Mouse (Mus musculus): ENCODE measurements at regions not wholly inside any gene's neighbourhood (a gene's known extent, or its start where the extent isn't known, plus 50 kb on each side); places are given as distances from the start of the nearest gene placed in this dataset.

DNA sequence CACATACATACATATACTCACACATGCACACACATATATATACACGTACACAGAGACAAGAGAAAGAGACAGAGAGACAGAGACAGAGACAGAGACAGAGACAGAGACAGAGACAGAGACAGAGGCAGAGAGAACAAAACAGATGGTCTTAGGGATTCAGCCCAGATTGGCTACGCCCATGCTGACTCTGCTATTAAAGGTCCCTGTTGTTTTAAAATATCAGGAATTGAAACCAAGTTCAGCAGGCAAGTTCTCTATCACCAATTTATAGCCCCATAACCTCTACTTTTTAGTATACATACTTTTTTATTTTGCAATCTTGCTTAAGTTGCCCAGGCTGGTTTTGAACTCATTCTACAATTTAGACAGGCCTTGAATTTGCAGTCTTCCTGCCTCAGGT lies 115.9 kb downstream of the Zfp36l2 start:
- no peak overlapping the region for H3K27ac ChIP-seq (ENCODE audit: low read depth, low read length)
- H3K4me1 ChIP-seq (ENCODE audit: insufficient read depth): no peaks in the 10 kb centered on the region
- H3K27me3 ChIP-seq (ENCODE audit: insufficient read depth, low read length): no peaks in the 10 kb centered on the region
- WGBS: 90% methylated on average over 2 of the region's 2 CpGs
- 0 out of 2 replicates have a peak, but pooled peaks cover 4% of the 10 kb centered on the region for H3K9me3 ChIP-seq (ENCODE audit: low read length)
- no peak for ATAC-seq
- H3K9ac ChIP-seq: no peak overlapping the region
- no peaks in the 10 kb centered on the region for H3K36me3 ChIP-seq (ENCODE audit: insufficient read depth)
- H3K4me3 ChIP-seq (ENCODE audit: low read depth, low read length): no peak overlapping the region
- TF ChIP-seq CTCF (IDR thresholded peaks at IDR 0.05; ENCODE audit: low read depth): no peak
- DNase-seq: no peak
- H3K4me2 ChIP-seq (ENCODE audit: low read depth): no peak overlapping the region

DNA sequence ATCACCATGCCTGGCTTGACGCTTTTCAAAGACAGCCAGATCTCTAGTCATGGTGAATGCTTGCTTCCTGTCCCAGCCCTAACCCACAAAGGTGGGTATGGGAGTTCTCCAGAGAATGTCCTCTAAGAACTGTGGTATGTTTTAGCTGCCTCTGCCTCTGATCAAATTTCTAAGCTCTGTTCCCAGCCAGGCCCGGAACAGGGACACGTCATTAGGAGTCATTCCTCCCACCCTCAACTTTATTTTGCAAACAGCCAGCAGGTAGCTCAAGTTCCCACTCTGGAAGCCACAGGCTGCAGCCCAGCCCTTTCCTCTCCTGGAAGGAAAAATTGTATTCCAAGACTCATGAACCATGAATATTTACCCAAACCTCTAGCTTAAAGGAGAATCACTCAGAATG lies 117.2 kb downstream of the Zfp36l2 start:
- H3K4me2 ChIP-seq (ENCODE audit: low read depth): no peak overlapping the region
- no peak overlapping the region for H3K4me3 ChIP-seq (ENCODE audit: low read depth, low read length)
- no peak for ATAC-seq
- H3K4me1 ChIP-seq (ENCODE audit: insufficient read depth): no peaks in the 10 kb centered on the region
- H3K9ac ChIP-seq: no peak overlapping the region
- no peaks in the 10 kb centered on the region for H3K36me3 ChIP-seq (ENCODE audit: insufficient read depth)
- H3K27me3 ChIP-seq (ENCODE audit: insufficient read depth, low read length): no peaks in the 10 kb centered on the region
- no peak overlapping the region for H3K27ac ChIP-seq (ENCODE audit: low read depth, low read length)
- WGBS: 87% methylated on average over 3 of the region's 3 CpGs
- no peak for DNase-seq
- TF ChIP-seq CTCF (IDR thresholded peaks at IDR 0.05; ENCODE audit: low read depth): no peak
- 0 out of 2 replicates have a peak, but pooled peaks cover 5% of the 10 kb centered on the region for H3K9me3 ChIP-seq (ENCODE audit: low read length)

DNA sequence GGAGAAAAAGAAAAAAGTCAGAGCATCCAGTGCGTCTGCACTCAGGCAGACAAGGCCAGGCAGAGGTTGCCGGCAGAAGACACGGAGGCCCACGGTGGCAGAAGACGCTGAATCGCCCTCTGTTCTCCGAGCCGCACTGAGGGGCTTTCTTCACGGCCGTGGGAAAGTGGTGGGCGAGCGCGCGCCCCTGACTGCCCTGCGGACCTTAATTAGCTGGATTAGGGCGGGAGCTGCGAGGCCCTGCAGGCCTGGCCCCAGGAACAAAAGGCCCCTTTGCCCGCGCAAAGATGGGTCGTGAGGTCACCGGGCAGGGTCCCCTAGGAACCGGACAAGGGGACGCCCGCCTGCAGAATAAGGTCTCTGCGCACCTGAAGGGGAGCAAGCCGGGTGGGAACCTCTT lies 120.6 kb downstream of the Zfp36l2 start:
- DNase-seq: no peak
- TF ChIP-seq CTCF (IDR thresholded peaks at IDR 0.05; ENCODE audit: low read depth): no peak
- H3K4me3 ChIP-seq (ENCODE audit: low read depth, low read length): no peak overlapping the region
- H3K9me3 ChIP-seq (ENCODE audit: low read length): 0 out of 2 replicates have a peak, but pooled peaks cover 5% of the 10 kb centered on the region
- H3K36me3 ChIP-seq (ENCODE audit: insufficient read depth): no peaks in the 10 kb centered on the region
- H3K4me2 ChIP-seq (ENCODE audit: low read depth): no peak overlapping the region
- H3K4me1 ChIP-seq (ENCODE audit: insufficient read depth): no peaks in the 10 kb centered on the region
- WGBS: 18% methylated on average over 26 of the region's 26 CpGs
- no peaks in the 10 kb centered on the region for H3K27me3 ChIP-seq (ENCODE audit: insufficient read depth, low read length)
- no peak overlapping the region for H3K27ac ChIP-seq (ENCODE audit: low read depth, low read length)
- no peak overlapping the region for H3K9ac ChIP-seq
- peak; percentile 40; the same call in 1 of the 2 replicates for ATAC-seq

DNA sequence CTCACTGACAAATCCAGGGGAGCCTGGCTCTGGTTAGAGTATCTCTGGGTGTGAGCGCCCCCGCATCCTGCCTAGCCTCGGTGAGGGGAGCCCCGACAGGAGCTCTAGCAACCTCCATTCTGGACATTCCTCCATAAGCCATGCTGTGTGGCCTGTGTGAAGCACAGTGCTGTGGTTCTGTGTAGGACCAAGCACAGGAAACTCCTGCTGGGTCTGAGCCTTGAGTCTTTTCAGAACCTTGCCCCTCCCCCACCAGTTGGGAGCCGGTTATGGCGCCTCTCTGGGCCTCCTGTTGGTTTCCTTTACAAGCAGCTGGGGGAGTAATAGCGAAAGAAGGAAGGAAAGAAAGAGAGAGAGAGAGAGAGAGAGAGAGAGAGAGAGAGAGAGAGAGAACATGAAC lies 124.0 kb downstream of the Zfp36l2 start:
- no peak for DNase-seq
- 0 out of 2 replicates have a peak, but pooled peaks cover 5% of the 10 kb centered on the region for H3K9me3 ChIP-seq (ENCODE audit: low read length)
- no peak overlapping the region for H3K27ac ChIP-seq (ENCODE audit: low read depth, low read length)
- WGBS: 53% methylated on average over 7 of the region's 7 CpGs
- no peak for ATAC-seq
- no peak for TF ChIP-seq CTCF (IDR thresholded peaks at IDR 0.05; ENCODE audit: low read depth)
- no peaks in the 10 kb centered on the region for H3K36me3 ChIP-seq (ENCODE audit: insufficient read depth)
- H3K4me3 ChIP-seq (ENCODE audit: low read depth, low read length): no peak overlapping the region
- H3K9ac ChIP-seq: no peak overlapping the region
- H3K27me3 ChIP-seq (ENCODE audit: insufficient read depth, low read length): no peaks in the 10 kb centered on the region
- H3K4me1 ChIP-seq (ENCODE audit: insufficient read depth): no peaks in the 10 kb centered on the region
- no peak overlapping the region for H3K4me2 ChIP-seq (ENCODE audit: low read depth)

DNA sequence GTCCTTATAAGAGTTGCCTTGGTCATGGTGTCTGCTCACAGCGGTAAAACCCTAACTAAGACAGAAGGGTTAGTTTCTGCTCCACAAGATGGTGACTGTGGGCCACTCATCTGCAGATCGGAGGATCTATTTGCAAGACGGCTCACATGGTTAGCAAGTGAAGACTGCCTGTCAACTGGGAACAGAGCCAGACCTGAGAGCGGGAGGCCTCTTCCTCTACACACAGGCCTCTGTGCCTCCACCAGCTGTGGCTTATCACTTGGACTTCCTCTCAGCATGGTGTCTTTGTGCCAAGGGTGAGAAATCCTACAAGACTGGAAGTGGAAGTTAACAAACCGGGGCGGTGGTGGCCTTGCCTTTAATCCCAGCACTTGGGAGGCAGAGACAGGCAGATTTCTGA lies 126.1 kb downstream of the Zfp36l2 start:
- DNase-seq (no peak), ATAC-seq (no peak)
- no peak overlapping the region for H3K4me2 ChIP-seq (ENCODE audit: low read depth)
- no peaks in the 10 kb centered on the region for H3K27me3 ChIP-seq (ENCODE audit: insufficient read depth, low read length)
- H3K4me1 ChIP-seq (ENCODE audit: insufficient read depth): no peaks in the 10 kb centered on the region
- H3K27ac ChIP-seq (ENCODE audit: low read depth, low read length): no peak overlapping the region
- H3K9ac ChIP-seq: no peak overlapping the region
- H3K4me3 ChIP-seq (ENCODE audit: low read depth, low read length): no peak overlapping the region
- no peaks in the 10 kb centered on the region for H3K36me3 ChIP-seq (ENCODE audit: insufficient read depth)
- no peak for TF ChIP-seq CTCF (IDR thresholded peaks at IDR 0.05; ENCODE audit: low read depth)
- 77% methylated on average over 6 of the region's 6 CpGs for WGBS
- H3K9me3 ChIP-seq (ENCODE audit: low read length): no peaks in the 10 kb centered on the region

DNA sequence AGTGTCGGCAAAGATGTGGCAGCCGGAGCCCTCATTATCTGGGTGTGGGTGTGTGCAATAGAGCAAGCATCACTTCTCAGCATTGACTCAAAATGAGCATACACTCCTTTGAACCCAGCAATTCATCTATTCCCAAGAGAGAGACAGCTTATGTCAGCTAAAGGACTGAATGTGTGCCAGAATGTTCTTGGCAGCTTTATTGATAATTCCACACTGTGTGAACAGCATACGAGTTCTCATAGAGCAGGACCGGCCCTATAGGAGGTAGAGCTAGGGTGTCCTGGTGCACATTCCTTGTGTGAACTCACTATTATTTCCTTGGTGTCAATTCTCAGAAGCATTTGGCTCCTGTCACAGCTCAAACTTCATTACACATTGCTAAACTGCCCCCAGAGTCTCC lies 131.3 kb downstream of the Zfp36l2 start:
- H3K9ac ChIP-seq: no peak overlapping the region
- DNase-seq (peak; percentile 18), ATAC-seq (no peak)
- WGBS: 52% methylated on average over 4 of the region's 4 CpGs
- H3K36me3 ChIP-seq (ENCODE audit: insufficient read depth): no peaks in the 10 kb centered on the region
- TF ChIP-seq CTCF (IDR thresholded peaks at IDR 0.05; ENCODE audit: low read depth): no peak
- no peaks in the 10 kb centered on the region for H3K27me3 ChIP-seq (ENCODE audit: insufficient read depth, low read length)
- no peak overlapping the region for H3K4me3 ChIP-seq (ENCODE audit: low read depth, low read length)
- H3K9me3 ChIP-seq (ENCODE audit: low read length): no peaks in the 10 kb centered on the region
- no peaks in the 10 kb centered on the region for H3K4me1 ChIP-seq (ENCODE audit: insufficient read depth)
- 0 out of 2 replicates have a peak overlapping the region, but pooled peaks have one; percentile 21 for H3K27ac ChIP-seq (ENCODE audit: low read depth, low read length)
- no peak overlapping the region for H3K4me2 ChIP-seq (ENCODE audit: low read depth)

DNA sequence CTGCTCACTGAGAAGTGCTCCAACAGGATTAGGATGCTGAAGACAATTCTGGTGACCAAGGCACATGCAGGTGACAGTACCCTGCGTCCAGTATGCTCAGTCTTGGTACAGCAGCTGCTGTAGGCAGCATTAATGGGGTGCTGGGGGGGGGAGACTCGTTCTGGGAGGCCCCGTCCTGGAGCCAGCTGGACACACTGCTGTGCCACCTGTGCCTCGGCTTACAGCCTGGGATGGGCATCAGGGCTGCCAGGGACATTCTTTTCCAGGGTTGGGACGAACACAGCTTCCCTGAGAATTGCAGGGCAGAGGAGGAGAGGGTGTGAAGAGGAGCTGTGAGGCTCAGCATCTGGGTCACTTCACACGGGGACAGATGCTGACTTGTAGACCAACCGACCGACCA lies 135.3 kb downstream of the Zfp36l2 start:
- 69% methylated on average over 8 of the region's 8 CpGs for WGBS
- Histone ChIP-seq H3K9ac (no peak overlapping the region), H3K36me3 (ENCODE audit: insufficient read depth) (no peaks in the 10 kb centered on the region), H3K4me3 (ENCODE audit: low read depth, low read length) (no peak overlapping the region), H3K4me1 (ENCODE audit: insufficient read depth) (no peaks in the 10 kb centered on the region), H3K9me3 (ENCODE audit: low read length) (0 out of 2 replicates have a peak, but pooled peaks cover 3% of the 10 kb centered on the region), H3K27ac (ENCODE audit: low read depth, low read length) (no peak overlapping the region), H3K4me2 (ENCODE audit: low read depth) (no peak overlapping the region), H3K27me3 (ENCODE audit: insufficient read depth, low read length) (no peaks in the 10 kb centered on the region)
- TF ChIP-seq CTCF (IDR thresholded peaks at IDR 0.05; ENCODE audit: low read depth): no peak
- DNase-seq: no peak
- ATAC-seq: no peak

Data from forebrain, postnatal 0 days (tissue).